Comparison of ENCODE assay signal across 1 mouse cellular context in genomic region chr11:103688271-103688979, GRCm38 (mm10).
TF ChIP-seq lines count a peak whose summit lies in the region.

No protein-coding gene starts in this region.

TF ChIP-seq in CH12.LX, 34 proteins besides CTCF, POLR2A, EP300 and RAD21 (continued from another document):
- TF ChIP-seq GABPA (IDR thresholded peaks at IDR 0.05; ENCODE audit: insufficient replicate concordance, low read depth, low read length) = no peak
- no peak for TF ChIP-seq UBTF (IDR thresholded peaks at IDR 0.05; ENCODE audit: low read depth, low read length)
- no peak for TF ChIP-seq E2F4 (IDR thresholded peaks at IDR 0.05; ENCODE audit: insufficient replicate concordance, low read depth, low read length)
- TF ChIP-seq CHD2 (IDR thresholded peaks at IDR 0.05; ENCODE audit: low read length) = no peak
- no peak for TF ChIP-seq MEF2A (IDR thresholded peaks at IDR 0.05; ENCODE audit: borderline replicate concordance, low read depth, low read length)
- TF ChIP-seq SMC3 (IDR thresholded peaks at IDR 0.05; ENCODE audit: low read depth, low read length) = no peak
- no peak for TF ChIP-seq IRF4 (IDR thresholded peaks at IDR 0.05; ENCODE audit: low read depth, low read length)
- no peak for TF ChIP-seq BHLHE40 (IDR thresholded peaks at IDR 0.05; ENCODE audit: low read depth, low read length)
- no peak for TF ChIP-seq ZNF384 (IDR thresholded peaks at IDR 0.05; ENCODE audit: low read depth, low read length)
- no peak for TF ChIP-seq ZMIZ1 (IDR thresholded peaks at IDR 0.05; ENCODE audit: low read depth, low read length)
